Mouse (Mus musculus) MEL (cell line): ENCODE measurements around the gene St6gal1.

Experiments used
- CTCF ChIP-seq, 3 experiments: IDR thresholded peaks in 2 of 3; conservative IDR thresholded peaks in 1 of 3; 2 replicates each; pipeline ENCODE4 v1.5.1; 2011 to 2012; ENCODE audit warnings: low read length in 3 of 3, low read depth in 2 of 3, mild to moderate bottlenecking in 2 of 3, improper control_type of control experiment in 1 of 3, inconsistent platforms in 1 of 3, mixed read lengths in 1 of 3, moderate library complexity in 1 of 3; ENCODE audit not compliant: control insufficient read depth in 1 of 3, insufficient read depth in 1 of 3, poor library complexity in 1 of 3, severe bottlenecking in 1 of 3
- HCFC1 ChIP-seq: IDR thresholded peaks from 2 replicates; pipeline ENCODE4 v1.6.1; 2012; ENCODE audit warnings: low read depth, mild to moderate bottlenecking, inconsistent platforms, low read length, improper control_type of control experiment, moderate library complexity
- MAFK ChIP-seq: IDR thresholded peaks from 2 replicates; pipeline ENCODE4 v1.6.1; 2011; ENCODE audit warnings: low read depth, mild to moderate bottlenecking, low read length, improper control_type of control experiment, borderline replicate concordance
- MYC ChIP-seq: IDR thresholded peaks from 2 replicates; pipeline ENCODE4 v1.6.1; 2011; ENCODE audit warnings: low read depth, mild to moderate bottlenecking, low read length, improper control_type of control experiment, moderate library complexity
- POLR2A ChIP-seq, 2 experiments: IDR thresholded peaks; 2 replicates each; pipeline ENCODE4 v1.6.1; 2011 to 2012; ENCODE audit warnings: low read length in 2 of 2, mild to moderate bottlenecking in 2 of 2, control low read depth in 1 of 2, improper control_type of control experiment in 1 of 2, low read depth in 1 of 2, moderate library complexity in 1 of 2; ENCODE audit not compliant: control insufficient read depth in 1 of 2, insufficient read depth in 1 of 2, poor library complexity in 1 of 2
- SMC3 ChIP-seq: IDR thresholded peaks from 2 replicates; pipeline ENCODE4 v1.6.1; 2011; ENCODE audit warnings: low read depth, low read length, improper control_type of control experiment
- USF1 ChIP-seq: IDR thresholded peaks from 2 replicates; pipeline ENCODE4 v1.6.1; 2014; ENCODE audit warnings: low read depth, mild to moderate bottlenecking, inconsistent platforms, low read length, improper control_type of control experiment, moderate library complexity

GRCm38 (mm10) chr16:23196791-23197190 is 27.7 kb upstream of the St6gal1 start:
- TF ChIP-seq POLR2A (IDR thresholded peaks at IDR 0.05; ENCODE audit: control insufficient read depth in 1 of 2, insufficient read depth in 1 of 2, low read depth in 1 of 2, low read length in 2 of 2, poor library complexity in 1 of 2), result no peak
- TF ChIP-seq CTCF (IDR thresholded peaks at IDR 0.05 in 2 of 3, conservative IDR thresholded peaks at IDR 0.05 in 1 of 3; ENCODE audit: control insufficient read depth in 1 of 3, insufficient read depth in 1 of 3, low read depth in 2 of 3, low read length in 3 of 3, poor library complexity in 1 of 3, severe bottlenecking in 1 of 3), result no peak
- TF ChIP-seq USF1, result no peak
- no peak for TF ChIP-seq SMC3
- TF ChIP-seq MYC, result no peak
- no peak for TF ChIP-seq MAFK
- no peak for TF ChIP-seq HCFC1
